Mouse (Mus musculus) limb, embryonic 11.5 days (tissue): ENCODE measurements around the gene Gpr15. TPM values are rescaled to one million over a fixed set of nuclear protein-coding genes. Genes with fewer than 3 reads are reported as not detected.

Source experiments
- ATAC-seq: fragments of 200-750 bp; cut with Nextera tagmentation; 2 replicates; pipeline ENCODE4 v1.8.0; 2017; ENCODE audit warnings: low read depth; ENCODE audit not compliant: insufficient number of reproducible peaks, low FRiP score, low TSS enrichment
- DNase-seq: peaks from one replicate; pipeline ENCODE4 v3.0.0-alpha.2; 2015; ENCODE audit warnings: low spot score
- H3K27ac ChIP-seq: fragments of 300-500 bp; sonication (generic); replicated peaks from 2 replicates; pipeline ENCODE4 v1.5.1; 2014; ENCODE audit warnings: low read depth, mild to moderate bottlenecking, low read length
- H3K27me3 ChIP-seq: fragments of 300-500 bp; sonication (generic); 2 replicates; pipeline ENCODE4 v1.6.1; 2014; ENCODE audit warnings: mild to moderate bottlenecking, low read length, mixed read lengths; ENCODE audit not compliant: control insufficient read depth, insufficient read depth
- H3K36me3 ChIP-seq: fragments of 300-500 bp; sonication (generic); 2 replicates; pipeline ENCODE4 v1.6.1; 2014; ENCODE audit warnings: mild to moderate bottlenecking, low read length, moderate library complexity, mixed read lengths; ENCODE audit not compliant: control insufficient read depth, insufficient read depth
- H3K4me1 ChIP-seq: fragments of 300-500 bp; sonication (generic); 2 replicates; pipeline ENCODE4 v1.6.1; 2014; ENCODE audit warnings: low read length, mixed read lengths; ENCODE audit not compliant: control insufficient read depth, insufficient read depth
- H3K4me2 ChIP-seq: fragments of 300-500 bp; sonication (generic); 2 replicates; pipeline ENCODE4 v1.6.1; 2014; ENCODE audit warnings: low read depth, mild to moderate bottlenecking, moderate library complexity; ENCODE audit not compliant: severe bottlenecking
- H3K4me3 ChIP-seq: fragments of 300-500 bp; sonication (generic); 2 replicates; pipeline ENCODE4 v1.5.1; 2014; ENCODE audit warnings: low read depth, low read length
- H3K9ac ChIP-seq: fragments of 300-500 bp; sonication (generic); 2 replicates; pipeline ENCODE4 v1.6.1; 2014; ENCODE audit warnings: mild to moderate bottlenecking, low read length
- H3K9me3 ChIP-seq: fragments of 300-500 bp; sonication (generic); 2 replicates; pipeline ENCODE4 v1.6.1; 2016; ENCODE audit warnings: low read length; ENCODE audit not compliant: control insufficient read depth
- WGBS: fragments of 180-500 bp; shearing (Covaris S2); extraction: QIAGEN DNeasy Blood & Tissue Kit; methylation state at CpG from one replicate; pipeline ENCODE4 v1.1.7; 2014; 5-methylcytosine and 5-hydroxymethylcytosine counted together
- polyA plus RNA-seq: library from polyadenylated mRNA; unstranded; fragments of >200 nt; fragmentation: Nextera tagmentation; extraction: Ambion mirVana; gene quantifications from 2 replicates; pipeline ENCODE4 v1.2.1, GENCODE M21; 2014

Gpr15 gene
- polyA plus RNA-seq, 1 experiment from 2014 or later: not detected

GRCm38 (mm10) chr16:58682870-58683269, 36.0 kb downstream of the Gpr15 start:
- 82% methylated on average over 7 of the region's 7 CpGs for WGBS
- ATAC-seq (no peak), DNase-seq (no peak)
- Histone ChIP-seq H3K9me3 (no peaks in the 10 kb centered on the region), H3K4me2 (no peak overlapping the region), H3K4me3 (no peak overlapping the region), H3K27ac (no peak overlapping the region), H3K36me3 (0 out of 2 replicates have a peak, but pooled peaks cover 2% of the 10 kb centered on the region), H3K9ac (no peak overlapping the region), H3K4me1 (no peaks in the 10 kb centered on the region), H3K27me3 (no peaks in the 10 kb centered on the region)

- H3K4me2 ChIP-seq: no peak overlapping the region
- WGBS: 91% methylated on average over 6 of the region's 6 CpGs
Observed at GRCm38 (mm10) chr16:58682046-58682445, 36.8 kb downstream of the Gpr15 start.

DNA sequence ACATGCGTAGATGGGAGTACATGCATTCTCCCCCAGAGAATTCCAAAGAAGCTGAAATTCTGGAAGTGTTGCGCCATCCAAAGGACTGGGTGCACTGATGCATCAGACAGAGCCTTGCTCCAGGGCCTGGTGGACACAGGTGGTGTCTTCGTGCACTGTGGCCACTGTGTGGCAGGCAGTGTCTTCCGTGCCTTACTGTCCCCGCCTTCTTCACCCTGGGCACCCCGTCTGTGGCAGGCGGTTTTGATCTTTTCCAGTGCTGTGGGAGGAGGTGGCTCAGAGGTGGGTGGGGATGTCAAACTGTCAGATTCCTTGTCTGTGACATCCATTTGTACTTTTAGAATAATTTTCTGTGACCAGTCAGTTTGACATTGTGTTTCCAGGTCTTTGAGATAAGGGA, 40.2 kb downstream of the Gpr15 start:
- Histone ChIP-seq H3K27ac (no peak overlapping the region), H3K27me3 (no peaks in the 10 kb centered on the region), H3K4me1 (no peaks in the 10 kb centered on the region), H3K9ac (no peak overlapping the region), H3K4me3 (no peak overlapping the region), H3K36me3 (peaks cover 16% of the 10 kb centered on the region; the same call in 1 of the 2 replicates), H3K9me3 (no peaks in the 10 kb centered on the region), H3K4me2 (no peak overlapping the region)
- WGBS: 72% methylated on average over 7 of the region's 7 CpGs
- ATAC-seq (no peak), DNase-seq (no peak)

More at GRCm38 (mm10) chr16:58682046-58682445, 36.8 kb downstream of the Gpr15 start:
- Histone ChIP-seq H3K4me3 (no peak overlapping the region), H3K9me3 (no peaks in the 10 kb centered on the region), H3K36me3 (0 out of 2 replicates have a peak, but pooled peaks cover 4% of the 10 kb centered on the region), H3K27me3 (no peaks in the 10 kb centered on the region), H3K27ac (no peak overlapping the region), H3K9ac (no peak overlapping the region), H3K4me1 (no peaks in the 10 kb centered on the region)
- ATAC-seq (no peak), DNase-seq (no peak)

GRCm38 (mm10) chr16:58677491-58677890, 41.4 kb downstream of the Gpr15 start:
- no peaks in the 10 kb centered on the region for H3K9me3 ChIP-seq
- no peak for DNase-seq
- H3K9ac ChIP-seq: no peak overlapping the region
- H3K4me2 ChIP-seq: no peak overlapping the region
- ATAC-seq: no peak
- 85% methylated on average over 5 of the region's 5 CpGs for WGBS
- no peak overlapping the region for H3K4me3 ChIP-seq
- no peaks in the 10 kb centered on the region for H3K4me1 ChIP-seq
- H3K27ac ChIP-seq: no peak overlapping the region
- no peaks in the 10 kb centered on the region for H3K27me3 ChIP-seq
- peaks cover 16% of the 10 kb centered on the region; the same call in 1 of the 2 replicates for H3K36me3 ChIP-seq

GRCm38 (mm10) chr16:58676633-58677032, 42.2 kb downstream of the Gpr15 start:
- no peaks in the 10 kb centered on the region for H3K4me1 ChIP-seq
- ATAC-seq: no peak
- DNase-seq: no peak
- no peaks in the 10 kb centered on the region for H3K27me3 ChIP-seq
- WGBS: 89% methylated on average over 3 of the region's 3 CpGs
- no peak overlapping the region for H3K9ac ChIP-seq
- no peak overlapping the region for H3K4me2 ChIP-seq
- no peak overlapping the region for H3K4me3 ChIP-seq
- H3K36me3 ChIP-seq: peaks cover 14% of the 10 kb centered on the region; the same call in 1 of the 2 replicates
- no peaks in the 10 kb centered on the region for H3K9me3 ChIP-seq
- no peak overlapping the region for H3K27ac ChIP-seq

DNA sequence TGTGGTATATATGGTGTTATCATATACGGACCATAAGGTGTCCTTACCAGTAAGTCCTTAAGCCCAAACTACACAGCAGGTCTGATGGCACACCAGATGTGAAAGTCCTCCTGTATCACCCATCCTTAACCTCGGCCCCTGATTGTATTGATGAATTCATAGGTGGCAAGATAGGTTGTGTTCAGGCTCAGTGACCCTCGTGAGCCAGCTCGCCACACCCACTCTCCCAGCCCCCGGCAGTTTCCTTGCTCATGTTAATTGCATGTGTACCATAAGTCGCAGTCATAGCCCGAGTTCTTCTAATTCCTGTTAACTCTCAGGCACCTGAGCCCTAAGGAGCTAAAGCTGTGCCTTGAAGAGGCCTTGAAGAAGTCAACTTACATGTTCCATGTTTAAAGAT, 42.7 kb downstream of the Gpr15 start:
- 88% methylated on average over 7 of the region's 7 CpGs for WGBS
- H3K36me3 ChIP-seq: peaks cover 14% of the 10 kb centered on the region; the same call in 1 of the 2 replicates

GRCm38 (mm10) chr16:58675256-58675655, 43.6 kb downstream of the Gpr15 start:
- H3K36me3 ChIP-seq: peaks cover 14% of the 10 kb centered on the region; the same call in 1 of the 2 replicates
- 96% methylated on average over 13 of the region's 13 CpGs for WGBS
- DNase-seq: no peak

More for the DNA sequence above, 42.7 kb downstream of the Gpr15 start:
- Histone ChIP-seq H3K4me1 (no peaks in the 10 kb centered on the region), H3K27ac (no peak overlapping the region), H3K9me3 (no peaks in the 10 kb centered on the region), H3K4me3 (no peak overlapping the region), H3K9ac (no peak overlapping the region), H3K27me3 (no peaks in the 10 kb centered on the region), H3K4me2 (no peak overlapping the region)
- no peak for ATAC-seq
- DNase-seq: no peak

DNA sequence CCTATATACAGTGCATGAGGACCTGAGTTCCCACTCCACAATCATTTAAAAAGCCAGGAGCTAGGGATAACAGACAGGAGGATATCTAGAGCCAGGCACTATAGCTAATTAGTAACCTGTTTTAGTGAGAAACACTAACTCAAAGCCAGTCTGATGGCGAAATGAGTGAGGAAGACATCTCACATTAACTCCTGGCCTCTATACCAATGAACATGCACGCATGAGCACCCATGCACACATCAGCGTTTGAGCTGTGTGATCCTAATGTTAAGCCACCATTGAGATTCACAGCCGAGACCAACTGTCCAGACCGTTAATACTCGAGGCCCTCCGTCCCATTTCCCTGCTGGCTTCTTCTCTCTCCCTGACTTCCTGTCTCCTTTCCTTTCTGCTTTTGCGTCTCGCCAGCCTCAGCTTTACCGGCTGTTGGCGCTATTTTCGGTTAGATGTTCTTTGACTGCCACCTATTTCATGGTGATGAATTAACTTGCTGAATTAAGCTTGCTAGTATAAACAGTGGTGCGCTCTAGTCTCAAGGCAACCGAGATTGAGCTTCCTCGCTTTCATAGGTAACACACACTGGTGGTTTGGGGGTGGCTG, 45.0 kb downstream of the Gpr15 start:
- no peaks in the 10 kb centered on the region for H3K4me1 ChIP-seq
- DNase-seq (no peak), ATAC-seq (no peak)
- no peaks in the 10 kb centered on the region for H3K27me3 ChIP-seq
- H3K36me3 ChIP-seq: peaks cover 14% of the 10 kb centered on the region; the same call in 1 of the 2 replicates
- H3K9me3 ChIP-seq: no peaks in the 10 kb centered on the region
- 96% methylated on average over 15 of the region's 15 CpGs for WGBS
- H3K4me3 ChIP-seq: no peak overlapping the region
- H3K9ac ChIP-seq: no peak overlapping the region
- no peak overlapping the region for H3K27ac ChIP-seq
- no peak overlapping the region for H3K4me2 ChIP-seq

More at GRCm38 (mm10) chr16:58675256-58675655, 43.6 kb downstream of the Gpr15 start:
- Histone ChIP-seq H3K9me3 (no peaks in the 10 kb centered on the region), H3K27me3 (no peaks in the 10 kb centered on the region), H3K4me1 (no peaks in the 10 kb centered on the region), H3K27ac (no peak overlapping the region), H3K9ac (no peak overlapping the region), H3K4me2 (no peak overlapping the region), H3K4me3 (no peak overlapping the region)
- ATAC-seq: no peak
